Mouse (Mus musculus) kidney, adult 18-20 months (tissue): ENCODE measurements around the gene Nck2.
"Not testable (repeated sequence)": the region's sequence is repeated elsewhere in the genome, so short reads cannot be mapped to it uniquely, and the experiment has no call there.

Experiments
- DNase-seq: peaks from one replicate; pipeline ENCODE4 v3.0.0; 2021

Nck2 gene

GRCm38 (mm10) chr1:43502792-43503146 lies 58.4 kb downstream of the Nck2 start:
- DNase-seq = no peak

GRCm38 (mm10) chr1:43503261-43503660 lies 58.9 kb downstream of the Nck2 start:
- DNase-seq = no peak

GRCm38 (mm10) chr1:43503676-43504075 lies 59.3 kb downstream of the Nck2 start:
- no peak for DNase-seq

- no peak for DNase-seq
Measured at GRCm38 (mm10) chr1:43504235-43504634, 59.9 kb downstream of the Nck2 start.

- no peak for DNase-seq
Measured at GRCm38 (mm10) chr1:43506638-43507037, 62.3 kb downstream of the Nck2 start.

- DNase-seq = no peak
Measured at GRCm38 (mm10) chr1:43507809-43508208, 63.4 kb downstream of the Nck2 start.

GRCm38 (mm10) chr1:43511256-43511655 lies 66.9 kb downstream of the Nck2 start:
- DNase-seq = no peak

GRCm38 (mm10) chr1:43511667-43512066 lies 67.3 kb downstream of the Nck2 start:
- DNase-seq = no peak

- no peak for DNase-seq
Measured at GRCm38 (mm10) chr1:43517405-43517804, 73.0 kb downstream of the Nck2 start.

GRCm38 (mm10) chr1:43520216-43520988 lies 76.0 kb downstream of the Nck2 start:
- no peak for DNase-seq

GRCm38 (mm10) chr1:43520989-43521371 lies 76.6 kb downstream of the Nck2 start:
- no peak for DNase-seq

- no peak for DNase-seq
Measured at GRCm38 (mm10) chr1:43521512-43521911, 77.1 kb downstream of the Nck2 start.

- no peak for DNase-seq
Measured at GRCm38 (mm10) chr1:43521950-43522349, 77.6 kb downstream of the Nck2 start.

- DNase-seq = no peak
Measured at GRCm38 (mm10) chr1:43522976-43523375, 78.6 kb downstream of the Nck2 start.

GRCm38 (mm10) chr1:43524332-43524731 lies 80.0 kb downstream of the Nck2 start:
- no peak for DNase-seq

GRCm38 (mm10) chr1:43528275-43528674 lies 83.9 kb downstream of the Nck2 start:
- no peak for DNase-seq

- no peak for DNase-seq
Measured at GRCm38 (mm10) chr1:43529086-43529485, 84.7 kb downstream of the Nck2 start.

GRCm38 (mm10) chr1:43530295-43531020 lies 86.1 kb downstream of the Nck2 start:
- DNase-seq = peak; percentile 5

GRCm38 (mm10) chr1:43531307-43531706 lies 86.9 kb downstream of the Nck2 start:
- DNase-seq = no peak

- no peak for DNase-seq
Measured at GRCm38 (mm10) chr1:43532279-43532678, 87.9 kb downstream of the Nck2 start.

GRCm38 (mm10) chr1:43533497-43533896 lies 89.1 kb downstream of the Nck2 start:
- not testable (repeated sequence) for DNase-seq

GRCm38 (mm10) chr1:43534060-43534760 lies 89.8 kb downstream of the Nck2 start:
- DNase-seq = no peak

GRCm38 (mm10) chr1:43535519-43536000 lies 91.2 kb downstream of the Nck2 start:
- DNase-seq = no peak

- no peak for DNase-seq
Measured at GRCm38 (mm10) chr1:43536266-43536665, 91.9 kb downstream of the Nck2 start.
